Mouse (Mus musculus): ENCODE data around the gene Krt80.

DNA sequence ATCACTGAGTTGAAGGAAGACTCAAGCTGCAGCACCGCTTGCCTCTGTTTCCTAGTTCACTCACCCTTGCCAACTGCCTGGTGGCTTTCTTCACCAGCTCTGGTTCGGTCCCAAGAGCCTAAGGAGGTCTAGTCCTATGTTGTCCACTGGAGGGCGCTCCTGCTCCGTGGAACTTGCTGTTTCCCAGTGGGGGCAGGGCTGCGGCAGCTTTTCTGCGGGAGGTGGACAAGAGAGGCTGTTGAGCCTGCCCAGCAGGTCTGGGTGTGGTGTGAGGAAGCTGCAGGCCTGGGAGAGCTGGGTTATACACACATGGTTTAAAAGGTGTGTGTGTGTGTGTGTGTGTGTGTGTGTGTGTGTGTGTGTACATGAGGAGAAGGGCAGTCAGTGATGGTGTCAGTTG lies 42.7 kb downstream of the Krt80 start:
- TF ChIP-seq CTCF (IDR thresholded peaks at IDR 0.05), result peak; percentile 86
- TF ChIP-seq EP300 (IDR thresholded peaks at IDR 0.05; ENCODE audit: insufficient read depth, low read depth, low read length), result peak; percentile 84
- no peak for TF ChIP-seq POLR2A (IDR thresholded peaks at IDR 0.05; ENCODE audit: insufficient read depth, low read depth, low read length)

Measured in heart, adult 2 months (tissue).